In the genomic region with DNA sequence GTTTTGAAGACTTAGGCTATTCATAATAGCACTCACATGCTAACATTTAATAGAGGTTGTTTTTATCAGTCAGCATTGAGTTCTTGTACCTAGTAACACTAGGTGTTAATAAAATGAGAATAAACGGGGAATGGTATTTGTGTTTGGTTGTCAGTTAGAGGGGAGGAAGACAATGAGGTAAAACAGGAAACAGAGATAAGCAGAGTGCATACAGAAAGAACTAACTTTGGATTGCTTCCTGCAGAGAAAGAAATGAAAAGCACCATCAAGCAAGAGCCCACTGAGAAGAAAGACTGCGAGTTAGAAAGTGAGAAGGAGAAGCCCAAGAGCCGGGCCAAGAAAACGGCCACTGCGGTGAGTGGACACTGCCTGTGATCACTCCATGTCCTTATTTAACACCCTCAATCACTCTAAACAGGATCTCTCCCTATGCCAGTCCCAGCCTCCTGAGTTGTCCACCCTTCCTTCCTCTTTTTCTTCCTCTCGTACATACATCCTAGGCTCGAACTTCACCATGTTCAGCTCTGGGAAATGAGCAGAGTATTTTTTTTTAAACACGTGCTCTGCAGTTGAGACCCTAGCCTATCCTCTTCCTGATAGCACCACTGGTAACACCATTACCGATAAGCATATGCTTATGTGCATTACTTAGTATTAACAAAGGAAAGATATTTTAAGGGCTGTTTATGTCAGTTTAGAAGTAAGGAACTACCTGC, we compare ENCODE assay signal across 30 mouse cellular contexts. TPM values are rescaled to one million over a fixed set of nuclear protein-coding genes. Genes with fewer than 3 reads are reported as not detected.
A peak's percentile ranks its signal among the peaks of the same experiment; 100 is the strongest.
DNase-seq lines count a peak whose midpoint lies in the region; ATAC-seq and TF ChIP-seq lines count a peak whose summit lies in the region.
"Had no signal": no experiment of that assay in that cellular context is flagged by ENCODE, and none has a peak within 500 bp of the region (broad histone marks: within the 10 kb centered on the region; RNA-seq: fewer than 3 reads in every experiment).

No protein-coding gene starts in this region.

- no peaks in the 10 kb centered on the region for H3K9me3 ChIP-seq in MEL (replicated peaks; ENCODE audit: insufficient read depth, low read length)
- H3K9me3 ChIP-seq: embryonic facial prominence, embryonic 10.5 days; embryonic facial prominence, embryonic 12.5 days; forebrain, embryonic 13.5 days; forebrain, embryonic 15.5 days; G1E had no signal

- DNase-seq in 416B (ENCODE audit: low read depth) (peak; percentile 47), MEL (ENCODE audit: low read depth, low spot score) (peak; percentile 70)
- no peak for DNase-seq in cerebellum, postnatal 14 days
- no peak for DNase-seq in lung, postnatal 10 days
- DNase-seq in adrenal gland, postnatal 14 days: no peak
- DNase-seq in gastrocnemius, adult 18-20 months (ENCODE audit: low spot score): no peak
- DNase-seq: adrenal gland, adult 2 months; adrenal gland, postnatal 10 days; adrenal gland, postnatal 36 days; B cell, adult 2 months; cerebellum, adult 11-12 months; cerebellum, adult 2 months; cerebellum, adult 9-10 months; cerebellum, postnatal 10 days; cerebellum, postnatal 36 days had no signal

- peak; percentile 29 to 58 for TF ChIP-seq EP300 in MEL (IDR thresholded peaks at IDR 0.05; ENCODE audit: low read depth in 1 of 2, low read length in 2 of 2)

- TF ChIP-seq POLR2A in MEL (IDR thresholded peaks at IDR 0.05; ENCODE audit: control insufficient read depth in 1 of 2, insufficient read depth in 1 of 2, low read depth in 1 of 2, low read length in 2 of 2, poor library complexity in 1 of 2): no peak

- peaks cover 31 to 52% of the 10 kb centered on the region in 2 experiments for H3K36me3 ChIP-seq in MEL (ENCODE audit: control insufficient read depth in 1 of 2, insufficient read depth in 2 of 2, low read length in 2 of 2)

- TF ChIP-seq RAD21 in MEL (IDR thresholded peaks at IDR 0.05; ENCODE audit: low read depth, low read length): no peak

- no peak overlapping the region for H3K4me3 ChIP-seq in MEL (ENCODE audit: control insufficient read depth in 1 of 2, insufficient read depth in 1 of 2, low read depth in 2 of 2, low read length in 2 of 2)
- H3K4me3 ChIP-seq: embryonic facial prominence, embryonic 10.5 days; embryonic facial prominence, embryonic 12.5 days; forebrain, embryonic 13.5 days; forebrain, embryonic 15.5 days had no signal

- TF ChIP-seq CTCF in MEL (IDR thresholded peaks at IDR 0.05 in 2 of 3, conservative IDR thresholded peaks at IDR 0.05 in 1 of 3; ENCODE audit: control insufficient read depth in 1 of 3, insufficient read depth in 1 of 3, low read depth in 2 of 3, low read length in 3 of 3, poor library complexity in 1 of 3, severe bottlenecking in 1 of 3): no peak

- no peaks in the 10 kb centered on the region for H3K27me3 ChIP-seq in MEL (ENCODE audit: control insufficient read depth in 1 of 2, insufficient read depth in 2 of 2, low read length in 2 of 2)
- H3K27me3 ChIP-seq: CH12.LX; embryonic facial prominence, embryonic 12.5 days; forebrain, embryonic 13.5 days; forebrain, embryonic 15.5 days; Patski had no signal

- H3K4me1 ChIP-seq in MEL (ENCODE audit: control insufficient read depth in 1 of 2, insufficient read depth in 2 of 2, low read length in 2 of 2): peaks cover 14 to 16% of the 10 kb centered on the region in 2 experiments
- H3K4me1 ChIP-seq: embryonic facial prominence, embryonic 10.5 days; embryonic facial prominence, embryonic 12.5 days; forebrain, embryonic 13.5 days; forebrain, embryonic 15.5 days had no signal

- no peaks in the 10 kb centered on the region for H3K79me2 ChIP-seq in MEL (ENCODE audit: control insufficient read depth, insufficient read depth, low read length, poor library complexity)

- peak overlapping the region; percentile 89 for H3K27ac ChIP-seq in MEL (ENCODE audit: control insufficient read depth, low read depth, low read length)
- H3K27ac ChIP-seq: embryonic facial prominence, embryonic 10.5 days; embryonic facial prominence, embryonic 12.5 days; forebrain, embryonic 13.5 days; forebrain, embryonic 15.5 days had no signal

- H3K9ac ChIP-seq in MEL (ENCODE audit: control insufficient read depth, low read depth, low read length, poor library complexity, severe bottlenecking): no peak overlapping the region
- H3K9ac ChIP-seq: embryonic facial prominence, embryonic 12.5 days; forebrain, embryonic 13.5 days; forebrain, embryonic 15.5 days; forebrain, postnatal 0 days had no signal

- peak; percentile 66 for ATAC-seq in common myeloid progenitor, adult 5-6 weeks (replicated peaks; ENCODE audit: low read depth, poor library complexity, severe bottlenecking)
- peak; percentile 64 for ATAC-seq in megakaryocyte progenitor cell, adult 5-6 weeks (replicated peaks; ENCODE audit: poor library complexity)
- ATAC-seq: activated CD4-positive, CD25-positive, alpha-beta regulatory T cell, adult 4 months; CD4-positive, CD25-positive, alpha-beta regulatory T cell, adult 4 months; forebrain, embryonic 13.5 days; forebrain, embryonic 15.5 days; forebrain, postnatal 0 days; Patski had no signal

TF ChIP-seq in MEL, 35 proteins besides CTCF, POLR2A, EP300 and RAD21 (continues in another document):
- TF ChIP-seq MXI1 (IDR thresholded peaks at IDR 0.05; ENCODE audit: low read depth, low read length): peak; percentile 83; the same call in 1 of the 2 replicates
- no peak for TF ChIP-seq POLR2AphosphoS2 (IDR thresholded peaks at IDR 0.05; ENCODE audit: low read length)
- no peak for TF ChIP-seq ZMIZ1 (IDR thresholded peaks at IDR 0.05; ENCODE audit: low read depth, low read length)
- TF ChIP-seq MAX (IDR thresholded peaks at IDR 0.05; ENCODE audit: low read length): peak; percentile 94
- TF ChIP-seq HCFC1 (IDR thresholded peaks at IDR 0.05; ENCODE audit: low read depth, low read length): no peak
- TF ChIP-seq MYB (IDR thresholded peaks at IDR 0.05; ENCODE audit: low read depth, low read length): peak; percentile 43; the same call in 1 of the 2 replicates
- no peak for TF ChIP-seq MAFK (IDR thresholded peaks at IDR 0.05; ENCODE audit: borderline replicate concordance, low read depth, low read length)
- no peak for TF ChIP-seq ETS1 (IDR thresholded peaks at IDR 0.05; ENCODE audit: low read depth, low read length)
- TF ChIP-seq ZKSCAN1 (IDR thresholded peaks at IDR 0.05; ENCODE audit: low read depth, low read length): no peak
- no peak for TF ChIP-seq SMC3 (IDR thresholded peaks at IDR 0.05; ENCODE audit: low read depth, low read length)
- TF ChIP-seq ZNF384 (IDR thresholded peaks at IDR 0.05; ENCODE audit: low read depth, low read length): peak; percentile 88
- no peak for TF ChIP-seq CHD1 (IDR thresholded peaks at IDR 0.05; ENCODE audit: low read depth, low read length)
- no peak for TF ChIP-seq JUND (IDR thresholded peaks at IDR 0.05; ENCODE audit: low read depth, low read length)
- TF ChIP-seq GABPA (IDR thresholded peaks at IDR 0.05; ENCODE audit: low read depth, low read length): no peak
- no peak for TF ChIP-seq NELFE (IDR thresholded peaks at IDR 0.05; ENCODE audit: low read depth, low read length)
- peak; percentile 91 for TF ChIP-seq MYC (IDR thresholded peaks at IDR 0.05; ENCODE audit: low read depth, low read length)
- no peak for TF ChIP-seq ZC3H11A (IDR thresholded peaks at IDR 0.05; ENCODE audit: low read depth, low read length)
- TF ChIP-seq RCOR1 (IDR thresholded peaks at IDR 0.05; ENCODE audit: low read depth, low read length): no peak
- peak; percentile 49; the same call in 1 of the 2 replicates for TF ChIP-seq SIN3A (IDR thresholded peaks at IDR 0.05; ENCODE audit: low read length)
- TF ChIP-seq USF2 (IDR thresholded peaks at IDR 0.05; ENCODE audit: borderline replicate concordance in 1 of 2, insufficient read depth in 1 of 2, low read depth in 1 of 2, low read length in 2 of 2): 0 out of 4 replicates have a peak, but pooled peaks of 1 of the 2 experiments have one; percentile 11
- TF ChIP-seq USF1 (IDR thresholded peaks at IDR 0.05; ENCODE audit: low read depth, low read length): peak; percentile 70
- no peak for TF ChIP-seq CHD2 (IDR thresholded peaks at IDR 0.05; ENCODE audit: low read length)
- no peak for TF ChIP-seq E2F4 (IDR thresholded peaks at IDR 0.05; ENCODE audit: borderline replicate concordance, low read depth, low read length)
- no peak for TF ChIP-seq TAL1 (IDR thresholded peaks at IDR 0.05; ENCODE audit: low read length)
- no peak for TF ChIP-seq UBTF (IDR thresholded peaks at IDR 0.05; ENCODE audit: borderline replicate concordance, insufficient read depth, low read depth, low read length)
- 0 out of 2 replicates have a peak, but pooled peaks have one; percentile 7 for TF ChIP-seq TCF12 (IDR thresholded peaks at IDR 0.05; ENCODE audit: low read depth, low read length)

RNA-seq across cellular contexts. Expression of a gene that starts 37.5 kb away (rescaled TPM):
- total RNA-seq in MEL (2012; rRNA removed): 25.5 and 37.7 TPM in 2 replicates
- polyA plus RNA-seq in MEL (2012; ENCODE audit: insufficient read depth in 1 of 2, insufficient read length in 2 of 2, low read depth in 1 of 2, low replicate concordance in 2 of 2, missing spikeins in 1 of 2): 10 to 100 TPM; 31.8 to 48.6 TPM
- total RNA-seq in common myeloid progenitor, adult 5-6 weeks (2017): 32.7 and 35.6 TPM in 2 replicates
- 16.3 and 24.2 TPM in 2 replicates for total RNA-seq in megakaryocyte progenitor cell, adult 5-6 weeks (2015)
- total RNA-seq in megakaryocyte progenitor cell, adult 5-6 weeks (2017): 18.0 and 20.6 TPM in 2 replicates
- total RNA-seq in adrenal gland, postnatal 14 days (2021): 42.0 and 44.0 TPM in 2 replicates
- 1 to 10 TPM; 8.0 to 8.3 TPM for total RNA-seq in gastrocnemius, adult 18-20 months (2021)

RNA-seq across cellular contexts. Expression of a gene that starts 48.0 kb away (rescaled TPM):
- 0.08 TPM in 1 of 2 replicates, not detected in the other for total RNA-seq in MEL (2012; rRNA removed)
- polyA plus RNA-seq in MEL (2012; ENCODE audit: insufficient read depth in 1 of 2, insufficient read length in 2 of 2, low read depth in 1 of 2, low replicate concordance in 2 of 2, missing spikeins in 1 of 2): under 1 TPM in 1 of 2 experiments, not detected in 1; 0.17 TPM
- total RNA-seq in common myeloid progenitor, adult 5-6 weeks (2017): not detected in 2 replicates
- 0.10 TPM in 1 of 2 replicates, not detected in the other for total RNA-seq in megakaryocyte progenitor cell, adult 5-6 weeks (2015)
- not detected in 2 replicates for total RNA-seq in megakaryocyte progenitor cell, adult 5-6 weeks (2017)
- total RNA-seq in adrenal gland, postnatal 14 days (2021): not detected in 2 replicates
- not detected for total RNA-seq in gastrocnemius, adult 18-20 months (2021)
- total RNA-seq: adrenal gland, adult 2 months; adrenal gland, postnatal 10 days; adrenal gland, postnatal 36 days; forebrain, postnatal 0 days had no signal
- polyA plus RNA-seq: activated CD4-positive, CD25-positive, alpha-beta regulatory T cell, adult 4 months; adrenal gland, adult 2 months; CD4-positive, CD25-positive, alpha-beta regulatory T cell, adult 4 months; cerebellum, adult 2 months; cortical plate, adult 2 months; embryonic facial prominence, embryonic 10.5 days; embryonic facial prominence, embryonic 14.5 days; forebrain, embryonic 11.5 days; forebrain, embryonic 13.5 days; forebrain, embryonic 15.5 days; forebrain, postnatal 0 days; G1E; Patski had no signal

RNA-seq across cellular contexts. Expression of a gene that starts 49.0 kb away (rescaled TPM):
- total RNA-seq in MEL (2012; rRNA removed): 0.07 TPM in 1 of 2 replicates, not detected in the other
- polyA plus RNA-seq in MEL (2012; ENCODE audit: insufficient read depth in 1 of 2, insufficient read length in 2 of 2, low read depth in 1 of 2, low replicate concordance in 2 of 2, missing spikeins in 1 of 2): under 1 TPM in 1 of 2 experiments, not detected in 1; 0.31 TPM
- 0.05 TPM in 1 of 2 replicates, not detected in the other for total RNA-seq in common myeloid progenitor, adult 5-6 weeks (2017)
- 0.05 and 0.10 TPM in 2 replicates for total RNA-seq in megakaryocyte progenitor cell, adult 5-6 weeks (2015)
- total RNA-seq in megakaryocyte progenitor cell, adult 5-6 weeks (2017): not detected in 2 replicates
- total RNA-seq in adrenal gland, postnatal 14 days (2021): 0.59 and 2.7 TPM in 2 replicates
- total RNA-seq in gastrocnemius, adult 18-20 months (2021): not detected
- total RNA-seq: CH12.LX had no signal
- polyA plus RNA-seq: G1E had no signal

Comparison
In these comparisons a context has a peak if more than half of its experiments do, and no peak if none do; other contexts are left out.
1. DNase-seq: peak in 416B (single experiment) and MEL (single experiment); none in cerebellum, postnatal 14 days (0 of 2), lung, postnatal 10 days (single experiment), adrenal gland, postnatal 14 days (single experiment) and gastrocnemius, adult 18-20 months (single experiment).